Mouse (Mus musculus) E14TG2a.4 (cell line): Measurements from ENCODE around the gene Thada.
"Not testable (repeated sequence)": the region's sequence is repeated elsewhere in the genome, so short reads cannot be mapped to it uniquely, and the experiment has no call there.

ENCODE experiments used
- CTCF ChIP-seq: conservative IDR thresholded peaks from 2 replicates; pipeline ENCODE4 v1.5.1; 2014; ENCODE audit warnings: low read length
- NANOG ChIP-seq: IDR thresholded peaks from 2 replicates; pipeline ENCODE4 v1.6.1; 2014; ENCODE audit warnings: borderline replicate concordance, low read length, mixed read lengths
- POU5F1 ChIP-seq: IDR thresholded peaks from 2 replicates; pipeline ENCODE4 v1.6.1; 2014; ENCODE audit warnings: low read length, borderline replicate concordance

- not testable (repeated sequence) for TF ChIP-seq CTCF, NANOG, POU5F1
Measured at GRCm38 (mm10) chr17:84291228-84291627, 174.8 kb downstream of the Thada start.
